Mouse (Mus musculus) gastrocnemius, adult 2 months (tissue): ENCODE measurements at regions not wholly inside any gene's neighbourhood (a gene's known extent, or its start where the extent isn't known, plus 50 kb on each side); places are given as distances from the start of the nearest gene placed in this dataset.

Source experiments
- DNase-seq: peaks from one replicate; pipeline ENCODE4 v3.0.0; 2022
- H3K27ac ChIP-seq: fragments of 200-600 bp; 2 replicates; pipeline ENCODE4 v1.8.1; 2022; ENCODE audit warnings: mild to moderate bottlenecking
- H3K4me3 ChIP-seq: fragments of 200-600 bp; 2 replicates; pipeline ENCODE4 v1.8.1; 2022; ENCODE audit warnings: mild to moderate bottlenecking, moderate library complexity
- CTCF ChIP-seq: fragments of 200-600 bp; IDR thresholded peaks from 2 replicates; pipeline ENCODE4 v1.8.1; 2022; ENCODE audit warnings: antibody characterized with exemption, mild to moderate bottlenecking, moderate library complexity
- intact Hi-C: fragments of 180-260 bp; cut with DNase I; formaldehyde crosslinking; loops from one replicate; pipeline ENCODE4 v1.15.1; 2025

DNA sequence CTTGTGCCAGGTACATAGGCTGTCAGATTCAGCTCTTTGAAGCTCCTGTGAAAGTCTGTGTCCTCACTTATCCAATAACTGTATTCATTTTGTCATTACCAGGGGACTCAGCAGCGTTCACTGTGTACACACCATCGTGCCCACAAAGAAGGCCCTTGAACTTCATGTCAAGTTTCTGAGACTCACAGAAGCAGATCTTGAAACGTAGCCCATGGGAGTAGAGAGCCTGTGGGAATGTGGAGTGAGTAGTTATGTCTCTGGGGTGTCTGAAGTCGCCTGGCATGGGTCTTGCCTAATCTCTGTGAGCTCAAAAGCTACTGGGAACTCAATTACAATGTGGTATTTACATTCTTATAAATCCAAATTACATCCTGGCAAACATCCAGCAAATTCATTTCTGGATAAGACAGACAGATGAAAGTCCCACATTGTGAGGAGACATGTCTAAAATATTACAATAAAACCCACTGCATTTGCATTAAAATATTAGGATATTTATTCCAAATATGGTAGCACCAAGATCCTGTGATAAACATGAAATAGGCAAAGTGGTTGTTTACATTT is 53.2 kb upstream of the Myocd start:
- no peak for DNase-seq
- Histone ChIP-seq H3K4me3 (no peak overlapping the region), H3K27ac (no peak overlapping the region)
- intact Hi-C loops: no loop called here
- no peak for TF ChIP-seq CTCF
